Mouse (Mus musculus): ENCODE results near the gene Eaf1. TPM values are rescaled to one million over a fixed set of nuclear protein-coding genes. Genes with fewer than 3 reads are reported as not detected.

The Eaf1 gene
- polyA plus RNA-seq, 1 experiment = 28.8 TPM

GRCm38 (mm10) chr14:31506456-31506855 lies 12.3 kb downstream of the Eaf1 start:
- Histone ChIP-seq H3K27ac (ENCODE audit: insufficient read depth, low read length) (no peak overlapping the region), H3K4me1 (ENCODE audit: control insufficient read depth, insufficient read depth, insufficient read length) (no peaks in the 10 kb centered on the region), H3K27me3 (ENCODE audit: control insufficient read depth, insufficient read depth, low read length) (no peaks in the 10 kb centered on the region), H3K36me3 (ENCODE audit: control insufficient read depth, insufficient read depth, low read length) (peaks cover 63% of the 10 kb centered on the region), H3K4me3 (ENCODE audit: extremely low read depth, insufficient read depth, insufficient read length) (no peak overlapping the region)
- TF ChIP-seq POLR2A (IDR thresholded peaks at IDR 0.05; ENCODE audit: low read depth, low read length) = no peak
- 98% methylated on average over 6 of the region's 6 CpGs for WGBS
- DNase-seq (ENCODE audit: low read depth in 1 of 2, low spot score in 2 of 2) = no peak

GRCm38 (mm10) chr14:31509911-31510310 lies 15.7 kb downstream of the Eaf1 start:
- TF ChIP-seq POLR2A (IDR thresholded peaks at IDR 0.05; ENCODE audit: low read depth, low read length) (no peak), CTCF (IDR thresholded peaks at IDR 0.05; ENCODE audit: extremely low read depth, insufficient read depth, insufficient read length, insufficient replicate concordance) (no peak)
- no peak overlapping the region for H3K27ac ChIP-seq (ENCODE audit: insufficient read depth, low read length)
- H3K27me3 ChIP-seq (ENCODE audit: control insufficient read depth, insufficient read depth, low read length) = no peaks in the 10 kb centered on the region
- WGBS = 98% methylated on average over 2 of the region's 2 CpGs
- DNase-seq (ENCODE audit: low read depth in 1 of 2, low spot score in 2 of 2) = no peak
- no peaks in the 10 kb centered on the region for H3K4me1 ChIP-seq (ENCODE audit: control insufficient read depth, insufficient read depth, insufficient read length)
- H3K4me3 ChIP-seq (ENCODE audit: extremely low read depth, insufficient read depth, insufficient read length) = no peak overlapping the region
- peaks cover 33% of the 10 kb centered on the region for H3K36me3 ChIP-seq (ENCODE audit: control insufficient read depth, insufficient read depth, low read length)

GRCm38 (mm10) chr14:31510322-31510721 lies 16.1 kb downstream of the Eaf1 start:
- WGBS = 92% methylated on average over 3 of the region's 3 CpGs
- H3K36me3 ChIP-seq (ENCODE audit: control insufficient read depth, insufficient read depth, low read length) = peaks cover 30% of the 10 kb centered on the region
- H3K27ac ChIP-seq (ENCODE audit: insufficient read depth, low read length) = no peak overlapping the region
- no peak for TF ChIP-seq POLR2A (IDR thresholded peaks at IDR 0.05; ENCODE audit: low read depth, low read length)
- no peak for TF ChIP-seq CTCF (IDR thresholded peaks at IDR 0.05; ENCODE audit: extremely low read depth, insufficient read depth, insufficient read length, insufficient replicate concordance)
- H3K4me3 ChIP-seq (ENCODE audit: extremely low read depth, insufficient read depth, insufficient read length) = no peak overlapping the region
- no peaks in the 10 kb centered on the region for H3K4me1 ChIP-seq (ENCODE audit: control insufficient read depth, insufficient read depth, insufficient read length)
- DNase-seq (ENCODE audit: low read depth in 1 of 2, low spot score in 2 of 2) = no peak
- H3K27me3 ChIP-seq (ENCODE audit: control insufficient read depth, insufficient read depth, low read length) = no peaks in the 10 kb centered on the region

- 89% methylated on average over 2 of the region's 2 CpGs for WGBS
- Histone ChIP-seq H3K4me1 (ENCODE audit: control insufficient read depth, insufficient read depth, insufficient read length) (no peaks in the 10 kb centered on the region), H3K4me3 (ENCODE audit: extremely low read depth, insufficient read depth, insufficient read length) (no peak overlapping the region), H3K36me3 (ENCODE audit: control insufficient read depth, insufficient read depth, low read length) (no peaks in the 10 kb centered on the region), H3K27ac (ENCODE audit: insufficient read depth, low read length) (no peak overlapping the region), H3K27me3 (ENCODE audit: control insufficient read depth, insufficient read depth, low read length) (no peaks in the 10 kb centered on the region)
- no peak for DNase-seq (ENCODE audit: low read depth in 1 of 2, low spot score in 2 of 2)
- TF ChIP-seq POLR2A (IDR thresholded peaks at IDR 0.05; ENCODE audit: low read depth, low read length) = no peak
- no peak for TF ChIP-seq CTCF (IDR thresholded peaks at IDR 0.05; ENCODE audit: extremely low read depth, insufficient read depth, insufficient read length, insufficient replicate concordance)
These were observed 21.7 kb downstream of the Eaf1 start for GRCm38 (mm10) chr14:31515895-31516294.

GRCm38 (mm10) chr14:31519165-31519564 lies 25.0 kb downstream of the Eaf1 start:
- no peak for TF ChIP-seq POLR2A (IDR thresholded peaks at IDR 0.05; ENCODE audit: low read depth, low read length)
- TF ChIP-seq CTCF (IDR thresholded peaks at IDR 0.05; ENCODE audit: extremely low read depth, insufficient read depth, insufficient read length, insufficient replicate concordance) = peak; percentile 9; the same call in 1 of the 2 replicates
- Histone ChIP-seq H3K27ac (ENCODE audit: insufficient read depth, low read length) (no peak overlapping the region), H3K27me3 (ENCODE audit: control insufficient read depth, insufficient read depth, low read length) (no peaks in the 10 kb centered on the region), H3K36me3 (ENCODE audit: control insufficient read depth, insufficient read depth, low read length) (no peaks in the 10 kb centered on the region), H3K4me3 (ENCODE audit: extremely low read depth, insufficient read depth, insufficient read length) (no peak overlapping the region), H3K4me1 (ENCODE audit: control insufficient read depth, insufficient read depth, insufficient read length) (no peaks in the 10 kb centered on the region)
- 44% methylated on average over 3 of the region's 3 CpGs for WGBS
- DNase-seq (ENCODE audit: low read depth in 1 of 2, low spot score in 2 of 2) = no peak

GRCm38 (mm10) chr14:31521318-31521717 lies 27.1 kb downstream of the Eaf1 start:
- WGBS = 67% methylated on average over 2 of the region's 2 CpGs
- Histone ChIP-seq H3K4me3 (ENCODE audit: extremely low read depth, insufficient read depth, insufficient read length) (no peak overlapping the region), H3K27ac (ENCODE audit: insufficient read depth, low read length) (no peak overlapping the region), H3K36me3 (ENCODE audit: control insufficient read depth, insufficient read depth, low read length) (no peaks in the 10 kb centered on the region), H3K27me3 (ENCODE audit: control insufficient read depth, insufficient read depth, low read length) (no peaks in the 10 kb centered on the region), H3K4me1 (ENCODE audit: control insufficient read depth, insufficient read depth, insufficient read length) (no peaks in the 10 kb centered on the region)
- no peak for TF ChIP-seq CTCF (IDR thresholded peaks at IDR 0.05; ENCODE audit: extremely low read depth, insufficient read depth, insufficient read length, insufficient replicate concordance)
- no peak for DNase-seq (ENCODE audit: low read depth in 1 of 2, low spot score in 2 of 2)

- no peak overlapping the region for H3K27ac ChIP-seq (ENCODE audit: insufficient read depth, low read length)
- WGBS = 78% methylated on average over 7 of the region's 7 CpGs
- no peaks in the 10 kb centered on the region for H3K27me3 ChIP-seq (ENCODE audit: control insufficient read depth, insufficient read depth, low read length)
- DNase-seq (ENCODE audit: low read depth in 1 of 2, low spot score in 2 of 2) = no peak
- H3K4me1 ChIP-seq (ENCODE audit: control insufficient read depth, insufficient read depth, insufficient read length) = no peaks in the 10 kb centered on the region
- no peak for TF ChIP-seq CTCF (IDR thresholded peaks at IDR 0.05; ENCODE audit: extremely low read depth, insufficient read depth, insufficient read length, insufficient replicate concordance)
- no peak for TF ChIP-seq POLR2A (IDR thresholded peaks at IDR 0.05; ENCODE audit: low read depth, low read length)
- no peak overlapping the region for H3K4me3 ChIP-seq (ENCODE audit: extremely low read depth, insufficient read depth, insufficient read length)
- no peaks in the 10 kb centered on the region for H3K36me3 ChIP-seq (ENCODE audit: control insufficient read depth, insufficient read depth, low read length)
These were observed 31.0 kb downstream of the Eaf1 start for GRCm38 (mm10) chr14:31525040-31525810.
